Mouse (Mus musculus): Measurements from ENCODE around the gene Tsc22d2.

DNA sequence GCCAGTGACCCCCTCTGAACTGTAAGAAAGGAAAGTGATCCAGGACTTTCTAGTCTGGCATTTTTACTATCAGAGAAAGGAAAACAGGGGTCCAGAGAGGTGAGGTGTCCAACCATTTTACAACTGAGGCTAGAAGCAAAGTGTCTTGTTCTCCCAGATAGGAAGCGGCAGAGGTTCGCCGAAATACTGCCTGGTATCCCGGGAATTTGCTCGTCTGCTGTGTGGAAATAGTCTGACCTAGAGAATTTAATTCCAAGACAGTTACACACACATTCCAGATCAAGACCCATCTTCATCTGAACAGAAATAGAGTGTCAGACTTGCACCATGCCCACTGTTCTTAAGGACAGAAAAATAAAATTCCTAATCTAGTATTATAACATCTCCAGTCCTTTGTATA lies 16.0 kb upstream of the Tsc22d2 start:
- TF ChIP-seq CTCF (IDR thresholded peaks at IDR 0.05; ENCODE audit: low read depth) (no peak), EP300 (IDR thresholded peaks at IDR 0.05; ENCODE audit: low read depth) (no peak)

Measured in liver, postnatal 0 days (tissue).